Mouse (Mus musculus): Measurements from ENCODE around the gene Catip. TPM values are rescaled to one million over a fixed set of nuclear protein-coding genes. Genes with fewer than 3 reads are reported as not detected.
A peak's percentile ranks its signal among the peaks of the same experiment; 100 is the strongest.

Gene Catip
- polyA plus RNA-seq, 1 experiment from 2014 or later: 0.55 TPM

- H3K4me2 ChIP-seq (ENCODE audit: low read length): no peak overlapping the region
- peaks cover 5% of the 10 kb centered on the region; the same call in 1 of the 2 replicates for H3K36me3 ChIP-seq (ENCODE audit: control insufficient read depth, insufficient read depth, low read length)
- 78% methylated on average over 5 of the region's 5 CpGs for WGBS
- no peak overlapping the region for H3K9ac ChIP-seq (ENCODE audit: low read length)
- no peaks in the 10 kb centered on the region for H3K27me3 ChIP-seq (ENCODE audit: control insufficient read depth, insufficient read depth, low read length)
- H3K4me3 ChIP-seq (ENCODE audit: control insufficient read depth in 1 of 2, insufficient read depth in 1 of 2, low read depth in 1 of 2, low read length in 2 of 2): no peak overlapping the region
- ATAC-seq (ENCODE audit: insufficient number of reproducible peaks, insufficient read depth, low FRiP score, low read depth): no peak
- H3K9me3 ChIP-seq (ENCODE audit: control insufficient read depth, low read length): no peaks in the 10 kb centered on the region
- H3K4me1 ChIP-seq (ENCODE audit: control insufficient read depth in 2 of 2, insufficient read depth in 2 of 2, low read length in 2 of 2): peaks cover 1 to 6% of the 10 kb centered on the region in 2 experiments; a peak in 3 of 4 replicates
- no peak overlapping the region for H3K27ac ChIP-seq (replicated peaks in 1 of 2; ENCODE audit: control insufficient read depth in 1 of 2, insufficient read depth in 1 of 2, low read depth in 2 of 2, low read length in 2 of 2)
Measured at GRCm38 (mm10) chr1:74343161-74343560, 18.7 kb upstream of the Catip start.

- WGBS: 84% methylated on average over 11 of the region's 11 CpGs
- H3K9me3 ChIP-seq (ENCODE audit: control insufficient read depth, low read length): no peaks in the 10 kb centered on the region
- H3K27me3 ChIP-seq (ENCODE audit: control insufficient read depth, insufficient read depth, low read length): no peaks in the 10 kb centered on the region
- H3K9ac ChIP-seq (ENCODE audit: low read length): no peak overlapping the region
- no peak overlapping the region for H3K4me2 ChIP-seq (ENCODE audit: low read length)
- no peak overlapping the region for H3K27ac ChIP-seq (replicated peaks in 1 of 2; ENCODE audit: control insufficient read depth in 1 of 2, insufficient read depth in 1 of 2, low read depth in 2 of 2, low read length in 2 of 2)
- no peak for ATAC-seq (ENCODE audit: insufficient number of reproducible peaks, insufficient read depth, low FRiP score, low read depth)
- peaks cover 0 to 6% of the 10 kb centered on the region in 2 experiments; a peak in 3 of 4 replicates for H3K4me1 ChIP-seq (ENCODE audit: control insufficient read depth in 2 of 2, insufficient read depth in 2 of 2, low read length in 2 of 2)
- no peak overlapping the region for H3K4me3 ChIP-seq (ENCODE audit: control insufficient read depth in 1 of 2, insufficient read depth in 1 of 2, low read depth in 1 of 2, low read length in 2 of 2)
- peaks cover 14% of the 10 kb centered on the region for H3K36me3 ChIP-seq (ENCODE audit: control insufficient read depth, insufficient read depth, low read length)
Measured at GRCm38 (mm10) chr1:74344163-74344916, 17.6 kb upstream of the Catip start.

- ATAC-seq (ENCODE audit: insufficient number of reproducible peaks, insufficient read depth, low FRiP score, low read depth): no peak
- H3K36me3 ChIP-seq (ENCODE audit: control insufficient read depth, insufficient read depth, low read length): peaks cover 52% of the 10 kb centered on the region
- peaks cover 2% of the 10 kb centered on the region in 2 experiments; a peak in 2 of 4 replicates for H3K4me1 ChIP-seq (ENCODE audit: control insufficient read depth in 2 of 2, insufficient read depth in 2 of 2, low read length in 2 of 2)
- H3K4me2 ChIP-seq (ENCODE audit: low read length): no peak overlapping the region
- 90% methylated on average over 13 of the region's 13 CpGs for WGBS
- no peak overlapping the region for H3K4me3 ChIP-seq (ENCODE audit: control insufficient read depth in 1 of 2, insufficient read depth in 1 of 2, low read depth in 1 of 2, low read length in 2 of 2)
- no peak overlapping the region for H3K27ac ChIP-seq (replicated peaks in 1 of 2; ENCODE audit: control insufficient read depth in 1 of 2, insufficient read depth in 1 of 2, low read depth in 2 of 2, low read length in 2 of 2)
- H3K27me3 ChIP-seq (ENCODE audit: control insufficient read depth, insufficient read depth, low read length): no peaks in the 10 kb centered on the region
- no peaks in the 10 kb centered on the region for H3K9me3 ChIP-seq (ENCODE audit: control insufficient read depth, low read length)
- H3K9ac ChIP-seq (ENCODE audit: low read length): no peak overlapping the region
Measured at GRCm38 (mm10) chr1:74351185-74351769, 10.6 kb upstream of the Catip start.

- Histone ChIP-seq H3K27ac (replicated peaks in 1 of 2; ENCODE audit: control insufficient read depth in 1 of 2, insufficient read depth in 1 of 2, low read depth in 2 of 2, low read length in 2 of 2) (peak overlapping the region; percentile 34 to 55; a peak in 3 of 4 replicates), H3K4me2 (ENCODE audit: low read length) (no peak overlapping the region), H3K4me1 (ENCODE audit: control insufficient read depth in 2 of 2, insufficient read depth in 2 of 2, low read length in 2 of 2) (peaks cover 2% of the 10 kb centered on the region in 2 experiments; a peak in 2 of 4 replicates), H3K9ac (ENCODE audit: low read length) (no peak overlapping the region), H3K9me3 (ENCODE audit: control insufficient read depth, low read length) (no peaks in the 10 kb centered on the region), H3K36me3 (ENCODE audit: control insufficient read depth, insufficient read depth, low read length) (peaks cover 49% of the 10 kb centered on the region), H3K27me3 (ENCODE audit: control insufficient read depth, insufficient read depth, low read length) (no peaks in the 10 kb centered on the region), H3K4me3 (ENCODE audit: control insufficient read depth in 1 of 2, insufficient read depth in 1 of 2, low read depth in 1 of 2, low read length in 2 of 2) (no peak overlapping the region)
- ATAC-seq (ENCODE audit: insufficient number of reproducible peaks, insufficient read depth, low FRiP score, low read depth): peak; percentile 40
- 48% methylated on average over 5 of the region's 5 CpGs for WGBS
Measured at GRCm38 (mm10) chr1:74352532-74353096, 9.3 kb upstream of the Catip start.

GRCm38 (mm10) chr1:74353453-74354229 lies 8.3 kb upstream of the Catip start:
- H3K27ac ChIP-seq (replicated peaks in 1 of 2; ENCODE audit: control insufficient read depth in 1 of 2, insufficient read depth in 1 of 2, low read depth in 2 of 2, low read length in 2 of 2): no peak overlapping the region
- no peaks in the 10 kb centered on the region for H3K27me3 ChIP-seq (ENCODE audit: control insufficient read depth, insufficient read depth, low read length)
- no peak overlapping the region for H3K4me2 ChIP-seq (ENCODE audit: low read length)
- no peaks in the 10 kb centered on the region for H3K9me3 ChIP-seq (ENCODE audit: control insufficient read depth, low read length)
- H3K4me1 ChIP-seq (ENCODE audit: control insufficient read depth in 2 of 2, insufficient read depth in 2 of 2, low read length in 2 of 2): peaks cover 2% of the 10 kb centered on the region in 2 experiments; a peak in 2 of 4 replicates
- no peak overlapping the region for H3K9ac ChIP-seq (ENCODE audit: low read length)
- peaks cover 44% of the 10 kb centered on the region for H3K36me3 ChIP-seq (ENCODE audit: control insufficient read depth, insufficient read depth, low read length)
- WGBS: 83% methylated on average over 9 of the region's 9 CpGs
- H3K4me3 ChIP-seq (ENCODE audit: control insufficient read depth in 1 of 2, insufficient read depth in 1 of 2, low read depth in 1 of 2, low read length in 2 of 2): no peak overlapping the region
- ATAC-seq (ENCODE audit: insufficient number of reproducible peaks, insufficient read depth, low FRiP score, low read depth): no peak

- H3K9ac ChIP-seq (ENCODE audit: low read length): no peak overlapping the region
- no peaks in the 10 kb centered on the region; a peak in 1 of 4 replicates for H3K4me1 ChIP-seq (ENCODE audit: control insufficient read depth in 2 of 2, insufficient read depth in 2 of 2, low read length in 2 of 2)
- no peaks in the 10 kb centered on the region for H3K9me3 ChIP-seq (ENCODE audit: control insufficient read depth, low read length)
- H3K4me2 ChIP-seq (ENCODE audit: low read length): no peak overlapping the region
- H3K27ac ChIP-seq (replicated peaks in 1 of 2; ENCODE audit: control insufficient read depth in 1 of 2, insufficient read depth in 1 of 2, low read depth in 2 of 2, low read length in 2 of 2): no peak overlapping the region
- H3K27me3 ChIP-seq (ENCODE audit: control insufficient read depth, insufficient read depth, low read length): no peaks in the 10 kb centered on the region
- ATAC-seq (ENCODE audit: insufficient number of reproducible peaks, insufficient read depth, low FRiP score, low read depth): no peak
- peaks cover 14% of the 10 kb centered on the region for H3K36me3 ChIP-seq (ENCODE audit: control insufficient read depth, insufficient read depth, low read length)
- H3K4me3 ChIP-seq (ENCODE audit: control insufficient read depth in 1 of 2, insufficient read depth in 1 of 2, low read depth in 1 of 2, low read length in 2 of 2): no peak overlapping the region
Measured at GRCm38 (mm10) chr1:74357531-74357930, 4.4 kb upstream of the Catip start.

GRCm38 (mm10) chr1:74359952-74360517 lies 1.9 kb upstream of the Catip start:
- WGBS: 81% methylated on average over 5 of the region's 5 CpGs
- Histone ChIP-seq H3K4me2 (ENCODE audit: low read length) (no peak overlapping the region), H3K27ac (replicated peaks in 1 of 2; ENCODE audit: control insufficient read depth in 1 of 2, insufficient read depth in 1 of 2, low read depth in 2 of 2, low read length in 2 of 2) (no peak overlapping the region), H3K9ac (ENCODE audit: low read length) (no peak overlapping the region), H3K4me1 (ENCODE audit: control insufficient read depth in 2 of 2, insufficient read depth in 2 of 2, low read length in 2 of 2) (peaks cover 0 to 2% of the 10 kb centered on the region in 2 experiments; a peak in 1 of 4 replicates), H3K4me3 (ENCODE audit: control insufficient read depth in 1 of 2, insufficient read depth in 1 of 2, low read depth in 1 of 2, low read length in 2 of 2) (no peak overlapping the region), H3K36me3 (ENCODE audit: control insufficient read depth, insufficient read depth, low read length) (no peaks in the 10 kb centered on the region), H3K27me3 (ENCODE audit: control insufficient read depth, insufficient read depth, low read length) (no peaks in the 10 kb centered on the region), H3K9me3 (ENCODE audit: control insufficient read depth, low read length) (no peaks in the 10 kb centered on the region)
- no peak for ATAC-seq (ENCODE audit: insufficient number of reproducible peaks, insufficient read depth, low FRiP score, low read depth)

All from heart, embryonic 14.5 days (tissue).